Comparison of ENCODE assay signal across 28 mouse cellular contexts in genomic region chr13:95670534-95670933, GRCm38 (mm10). TPM values are rescaled to one million over a fixed set of nuclear protein-coding genes. Genes with fewer than 3 reads are reported as not detected.
A peak's percentile ranks its signal among the peaks of the same experiment; 100 is the strongest.
DNase-seq lines count a peak whose midpoint lies in the region; ATAC-seq and TF ChIP-seq lines count a peak whose summit lies in the region.
"Had no signal": no experiment of that assay in that cellular context is flagged by ENCODE, and none has a peak within 500 bp of the region (broad histone marks: within the 10 kb centered on the region; RNA-seq: fewer than 3 reads in every experiment).

No protein-coding gene starts in this region.

- 0 out of 2 replicates have a peak, but pooled peaks cover 3% of the 10 kb centered on the region for H3K9me3 ChIP-seq in heart, embryonic 12.5 days (replicated peaks)
- no peaks in the 10 kb centered on the region for H3K9me3 ChIP-seq in liver, embryonic 13.5 days (replicated peaks)
- H3K9me3 ChIP-seq: limb, embryonic 10.5 days; limb, embryonic 15.5 days; midbrain, embryonic 13.5 days; neural tube, embryonic 13.5 days had no signal

- no peak for TF ChIP-seq CTCF in layer of hippocampus, adult 2 months (conservative IDR thresholded peaks at IDR 0.05)

- H3K9ac ChIP-seq in heart, embryonic 12.5 days, result no peak overlapping the region
- peak overlapping the region; percentile 58 for H3K9ac ChIP-seq in liver, embryonic 13.5 days
- H3K9ac ChIP-seq: hindbrain, embryonic 14.5 days; limb, embryonic 15.5 days; midbrain, embryonic 13.5 days; neural tube, embryonic 13.5 days had no signal

- H3K4me2 ChIP-seq in heart, embryonic 12.5 days, result no peak overlapping the region
- peak overlapping the region; percentile 62 for H3K4me2 ChIP-seq in liver, embryonic 13.5 days
- H3K4me2 ChIP-seq: hindbrain, embryonic 14.5 days; limb, embryonic 15.5 days; midbrain, embryonic 13.5 days; neural tube, embryonic 13.5 days had no signal

- intact Hi-C loops in heart, postnatal 10 days (cut with DNase I), result no loop called here

- no peak overlapping the region for H3K4me3 ChIP-seq in heart, embryonic 12.5 days
- peak overlapping the region; percentile 54 for H3K4me3 ChIP-seq in liver, embryonic 13.5 days (replicated peaks)
- no peak overlapping the region for H3K4me3 ChIP-seq in layer of hippocampus, adult 2 months
- H3K4me3 ChIP-seq: heart, adult 2 months; limb, embryonic 10.5 days; limb, embryonic 15.5 days; midbrain, embryonic 13.5 days; neural tube, embryonic 13.5 days had no signal

- ATAC-seq in heart, embryonic 12.5 days (ENCODE audit: insufficient number of reproducible peaks, low FRiP score), result no peak
- ATAC-seq in erythroid progenitor cell, adult 5-6 weeks (replicated peaks; ENCODE audit: low FRiP score, poor library complexity, severe bottlenecking), result 0 out of 2 replicates have a peak, but pooled peaks have one; percentile 11
- peak; percentile 38 for ATAC-seq in liver, embryonic 13.5 days (ENCODE audit: low read depth)
- ATAC-seq: activated CD4-positive, CD25-positive, alpha-beta regulatory T cell, adult 4 months; CD4-positive, CD25-positive, alpha-beta regulatory T cell, adult 4 months; forebrain, embryonic 14.5 days; intestine, postnatal 0 days; midbrain, embryonic 13.5 days had no signal

- H3K27ac ChIP-seq in heart, embryonic 12.5 days (ENCODE audit: poor library complexity, severe bottlenecking), result peak overlapping the region; percentile 82; the same call in 1 of the 2 replicates
- peak overlapping the region; percentile 96 for H3K27ac ChIP-seq in liver, embryonic 13.5 days
- no peak overlapping the region for H3K27ac ChIP-seq in layer of hippocampus, adult 2 months
- H3K27ac ChIP-seq: heart, adult 2 months; hindbrain, embryonic 14.5 days; limb, embryonic 15.5 days; midbrain, embryonic 13.5 days; neural tube, embryonic 13.5 days had no signal

- peaks cover 7% of the 10 kb centered on the region; the same call in 1 of the 2 replicates for H3K36me3 ChIP-seq in heart, embryonic 12.5 days
- peaks cover 44% of the 10 kb centered on the region for H3K36me3 ChIP-seq in liver, embryonic 13.5 days

- 64% methylated on average over 5 of the region's 5 CpGs for WGBS in heart, embryonic 12.5 days
- WGBS in liver, embryonic 13.5 days (ENCODE audit: insufficient replicate concordance), result 53% methylated on average over 5 of the region's 5 CpGs

- no peaks in the 10 kb centered on the region for H3K27me3 ChIP-seq in heart, embryonic 12.5 days (replicated peaks)
- no peaks in the 10 kb centered on the region for H3K27me3 ChIP-seq in liver, embryonic 13.5 days
- H3K27me3 ChIP-seq: limb, embryonic 15.5 days; midbrain, embryonic 13.5 days; neural tube, embryonic 13.5 days had no signal

- DNase-seq in heart, postnatal 10 days, result no peak
- DNase-seq in liver, embryonic 13.5 days, result no peak
- no peak for DNase-seq in layer of hippocampus, adult 2 months (ENCODE audit: low spot score in 2 of 2)
- no peak for DNase-seq in spleen, adult 12 weeks (ENCODE audit: low spot score)
- DNase-seq in urinary bladder, postnatal 14 days (ENCODE audit: low spot score), result no peak
- DNase-seq: adrenal gland, adult 2 months; adrenal gland, postnatal 36 days; cerebellum, adult 2 months; cerebellum, postnatal 14 days; gastrocnemius, postnatal 25 days; heart, adult 2 months; kidney, adult 9 months; kidney, postnatal 10 days; layer of hippocampus, adult 9-11 months; lung, postnatal 36 days; right cerebral cortex, postnatal 14 days; thymus, postnatal 25 days had no signal

- peaks cover 15% of the 10 kb centered on the region for H3K4me1 ChIP-seq in heart, embryonic 12.5 days (replicated peaks)
- peaks cover 66% of the 10 kb centered on the region for H3K4me1 ChIP-seq in liver, embryonic 13.5 days (replicated peaks)
- H3K4me1 ChIP-seq: limb, embryonic 15.5 days; midbrain, embryonic 13.5 days; neural tube, embryonic 13.5 days had no signal

RNA-seq across cellular contexts. Expression of gene F2rl2, which starts 26.1 kb away (rescaled TPM):
- 1.9 and 2.2 TPM in 2 replicates for polyA plus RNA-seq in heart, embryonic 12.5 days (2016; fragmentation: Nextera tagmentation; extraction: Ambion mirVana)
- total RNA-seq in heart, postnatal 10 days (2021), result under 1 TPM in 1 of 2 experiments, not detected in 1; 0.17 TPM
- total RNA-seq in erythroid progenitor cell, adult 5-6 weeks (2015; ENCODE audit: low replicate concordance), result 2.1 TPM in 1 of 2 replicates, not detected in the other
- total RNA-seq in erythroid progenitor cell, adult 5-6 weeks (2017; ENCODE audit: low replicate concordance), result 0.15 TPM in 1 of 2 replicates, not detected in the other
- 13.4 and 17.9 TPM in 2 replicates for polyA plus RNA-seq in liver, embryonic 13.5 days (2015; fragmentation: Nextera tagmentation; extraction: Ambion mirVana)
- under 1 TPM; 0.15 to 0.17 TPM for total RNA-seq in layer of hippocampus, adult 2 months (2021)
- total RNA-seq: gastrocnemius, postnatal 25 days had no signal

RNA-seq across cellular contexts. Expression of gene F2r, which starts 52.2 kb away (rescaled TPM):
- polyA plus RNA-seq in heart, embryonic 12.5 days (2016; fragmentation: Nextera tagmentation; extraction: Ambion mirVana), result 184 and 192 TPM in 2 replicates
- total RNA-seq in heart, postnatal 10 days (2021), result 10 to 100 TPM; 49.6 to 50.1 TPM
- 0.84 and 1.8 TPM in 2 replicates for total RNA-seq in erythroid progenitor cell, adult 5-6 weeks (2015; ENCODE audit: low replicate concordance)
- 0.68 and 2.7 TPM in 2 replicates for total RNA-seq in erythroid progenitor cell, adult 5-6 weeks (2017; ENCODE audit: low replicate concordance)
- polyA plus RNA-seq in liver, embryonic 13.5 days (2015; fragmentation: Nextera tagmentation; extraction: Ambion mirVana), result 42.8 and 53.6 TPM in 2 replicates
- total RNA-seq in layer of hippocampus, adult 2 months (2021), result 1 to 10 TPM; 4.6 to 5.7 TPM

Comparison
In these comparisons a context has a peak if more than half of its experiments do, and no peak if none do; other contexts are left out.
1. RNA of gene F2r, which starts 52.2 kb away (total RNA-seq): 49.6 to 50.1 TPM in heart, postnatal 10 days; 4.6 to 5.7 TPM in layer of hippocampus, adult 2 months and 0.68 to 2.7 TPM in erythroid progenitor cell, adult 5-6 weeks; every median in the first group is over 4 times any median in the second.